Mouse (Mus musculus): Measurements from ENCODE around the gene Dok1.

DNA sequence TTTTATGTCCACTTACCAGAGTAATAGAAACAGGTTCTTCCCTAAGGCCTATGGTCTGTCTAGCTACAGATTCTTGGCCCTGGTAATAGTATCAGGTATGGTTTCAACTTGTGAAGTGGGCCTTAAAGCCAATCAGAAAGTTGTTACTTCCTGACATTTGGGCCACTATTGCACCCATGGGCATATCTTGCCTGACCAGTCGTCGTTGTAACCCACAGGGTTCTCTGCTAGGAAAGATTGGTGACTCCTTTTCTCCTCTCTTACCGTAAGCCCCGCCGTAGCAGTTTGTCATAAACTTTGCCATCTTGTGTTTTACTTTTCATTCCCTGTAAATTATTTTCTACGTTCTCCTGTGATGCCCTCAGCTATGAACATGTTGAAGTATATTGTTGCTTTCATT is 13.2 kb downstream of the Dok1 start:
- no peak for TF ChIP-seq POLR2A (IDR thresholded peaks at IDR 0.05; ENCODE audit: insufficient read length, low read depth)
- TF ChIP-seq MYOG (IDR thresholded peaks at IDR 0.05; ENCODE audit: control insufficient read depth in 1 of 3, insufficient read depth in 1 of 3, insufficient read length in 2 of 3, low read depth in 2 of 3): no peak
- no peak for TF ChIP-seq TCF12 (IDR thresholded peaks at IDR 0.05; ENCODE audit: insufficient read depth, poor library complexity, severe bottlenecking)
- no peak for TF ChIP-seq CEBPB (IDR thresholded peaks at IDR 0.05; ENCODE audit: insufficient read depth, poor library complexity, severe bottlenecking)
- TF ChIP-seq POLR2AphosphoS2 (IDR thresholded peaks at IDR 0.05; ENCODE audit: insufficient read length, low read depth): no peak
- TF ChIP-seq MAX (IDR thresholded peaks at IDR 0.05; ENCODE audit: low read depth): no peak
- no peak for TF ChIP-seq USF1 (IDR thresholded peaks at IDR 0.05; ENCODE audit: low read depth)
- TF ChIP-seq E2F4 (IDR thresholded peaks at IDR 0.05; ENCODE audit: insufficient read depth): no peak
